Mouse (Mus musculus): Measurements from ENCODE around the gene Sap30l.
"Not testable (repeated sequence)": the region's sequence is repeated elsewhere in the genome, so short reads cannot be mapped to it uniquely, and the experiment has no call there.

Gene Sap30l

GRCm38 (mm10) chr11:57829871-57830775 lies 28.7 kb downstream of the Sap30l start:
- in situ Hi-C loops (cut with MseI, MboI) = loop anchor here (5.0 kb wide), 1 partner anchor 87 kb away; no protein-coding TSS in a partner anchor

GRCm38 (mm10) chr11:57831281-57831781 lies 29.9 kb downstream of the Sap30l start:
- in situ Hi-C loops (cut with MseI, MboI) = no loop called here

GRCm38 (mm10) chr11:57831861-57832260 lies 30.4 kb downstream of the Sap30l start:
- in situ Hi-C loops (cut with MseI, MboI) = no loop called here

GRCm38 (mm10) chr11:57832552-57833201 lies 31.2 kb downstream of the Sap30l start, which contains the start of gene Hand1:
TSS of gene Hand1 (minus strand) at chr11:57832818.
- in situ Hi-C loops (cut with MseI, MboI) = no loop called here

DNA sequence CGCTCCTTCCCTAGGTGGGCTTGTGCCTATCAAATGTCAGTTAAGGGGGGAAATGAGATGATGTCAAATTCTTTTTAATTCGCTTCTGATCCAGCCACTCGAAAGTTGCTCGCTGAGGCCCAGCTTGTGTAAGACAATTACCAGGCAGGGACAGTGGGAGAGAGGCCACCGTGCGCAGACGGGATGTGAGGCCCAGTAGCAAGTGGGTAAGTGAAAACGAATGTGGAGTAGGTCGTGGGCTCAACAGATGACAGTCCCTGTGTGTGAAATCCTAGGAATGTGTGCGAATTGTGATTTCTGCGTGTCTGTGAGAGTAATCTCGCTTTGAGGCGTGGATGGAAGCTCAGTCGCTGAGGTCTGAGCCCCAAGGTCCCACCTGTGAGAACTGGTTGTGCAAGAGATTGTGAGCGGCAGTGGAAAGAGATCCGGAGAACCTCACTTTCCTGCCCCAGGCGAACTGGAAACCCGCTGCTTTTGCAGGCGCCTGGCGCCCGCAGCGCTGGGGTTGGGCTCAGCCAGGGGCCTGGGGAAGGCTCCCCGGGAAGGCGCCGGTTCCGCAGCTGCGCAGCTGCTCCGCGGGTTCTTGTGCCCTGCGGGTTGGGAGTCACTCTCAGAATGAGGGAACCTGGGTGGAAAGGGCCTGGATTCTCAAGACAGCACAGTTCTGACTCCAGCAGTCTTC lies 32.0 kb downstream of the Sap30l start:
- in situ Hi-C loops (cut with MseI, MboI) = no loop called here

DNA sequence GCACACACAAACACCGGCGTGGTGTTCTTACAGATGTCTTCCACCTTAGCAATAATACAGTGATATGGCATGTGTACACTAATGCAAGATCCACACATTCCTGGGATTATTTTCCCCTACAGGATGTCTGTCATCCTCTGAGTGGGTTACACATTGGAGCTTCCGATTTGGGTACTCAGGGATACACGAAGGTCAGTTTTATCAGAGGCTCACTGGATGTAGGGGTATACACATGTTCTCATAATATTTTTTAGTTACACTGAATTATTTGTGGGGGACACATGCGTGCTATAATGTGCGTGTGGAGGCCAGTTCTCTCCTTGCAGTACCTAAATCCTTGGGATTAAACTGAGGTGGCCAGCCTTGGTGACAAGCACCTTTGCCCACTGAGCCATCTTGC lies 32.6 kb downstream of the Sap30l start:
- in situ Hi-C loops (cut with MseI, MboI) = no loop called here

- in situ Hi-C loops (cut with MseI, MboI) = no loop called here
These were observed 33.9 kb downstream of the Sap30l start for GRCm38 (mm10) chr11:57835331-57835730.

GRCm38 (mm10) chr11:57835931-57836330 lies 34.5 kb downstream of the Sap30l start:
- in situ Hi-C loops (cut with MseI, MboI) = no loop called here

- in situ Hi-C loops (cut with MseI, MboI) = no loop called here
These were observed 35.0 kb downstream of the Sap30l start for GRCm38 (mm10) chr11:57836401-57836800.

GRCm38 (mm10) chr11:57836872-57837680 lies 35.6 kb downstream of the Sap30l start:
- in situ Hi-C loops (cut with MseI, MboI) = no loop called here

GRCm38 (mm10) chr11:57837861-57838680 lies 36.6 kb downstream of the Sap30l start:
- in situ Hi-C loops (cut with MseI, MboI) = no loop called here

- in situ Hi-C loops (cut with MseI, MboI) = no loop called here
These were observed 39.5 kb downstream of the Sap30l start for GRCm38 (mm10) chr11:57840986-57841385.

DNA sequence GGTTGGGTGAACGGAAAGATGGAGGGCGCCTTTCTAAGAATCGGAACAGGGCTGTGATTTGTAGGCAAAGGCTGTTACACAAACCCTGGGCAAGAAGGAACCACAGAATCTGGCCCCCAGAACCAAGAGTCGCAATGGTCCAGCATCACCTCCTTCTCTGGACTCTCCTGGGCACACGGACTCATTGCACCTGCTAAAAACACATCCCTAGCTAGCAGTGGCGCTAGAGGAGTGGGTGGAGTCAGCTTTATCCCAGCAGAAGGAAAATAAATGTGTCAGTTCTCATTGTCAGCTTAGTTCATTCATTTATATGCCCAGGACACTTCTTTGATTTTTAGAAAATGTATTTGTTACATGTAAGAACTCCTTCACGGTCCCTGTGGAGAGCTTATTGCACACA lies 40.0 kb downstream of the Sap30l start:
- in situ Hi-C loops (cut with MseI, MboI) = no loop called here

- in situ Hi-C loops (cut with MseI, MboI) = not testable (repeated sequence)
These were observed 45.3 kb downstream of the Sap30l start for GRCm38 (mm10) chr11:57846421-57847363.

- in situ Hi-C loops (cut with MseI, MboI) = no loop called here
These were observed 46.0 kb downstream of the Sap30l start for GRCm38 (mm10) chr11:57847396-57847795.

DNA sequence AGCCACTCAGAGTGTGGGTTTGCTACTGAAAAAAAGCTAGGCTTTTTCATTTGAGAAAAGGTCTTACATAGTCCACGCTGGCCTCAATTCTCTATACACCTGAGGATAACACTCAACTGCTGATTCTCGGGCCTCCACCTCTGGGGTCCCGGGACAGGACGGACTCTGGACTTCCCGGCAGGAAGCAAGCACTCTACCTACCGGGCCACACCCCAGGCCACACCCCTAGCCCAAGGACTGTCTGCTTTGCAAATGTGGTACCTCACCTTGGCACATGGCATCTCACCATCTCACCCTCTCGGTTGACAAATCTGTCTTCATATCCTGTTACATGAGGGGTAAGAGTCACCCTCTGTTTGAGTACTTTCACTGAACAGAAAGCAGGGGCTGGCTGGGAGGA lies 48.9 kb downstream of the Sap30l start:
- in situ Hi-C loops (cut with MseI, MboI) = no loop called here

- in situ Hi-C loops (cut with MseI, MboI) = no loop called here
These were observed 49.5 kb downstream of the Sap30l start for GRCm38 (mm10) chr11:57850931-57851330.

- in situ Hi-C loops (cut with MseI, MboI) = no loop called here
These were observed 52.1 kb downstream of the Sap30l start for GRCm38 (mm10) chr11:57853571-57853970.

- in situ Hi-C loops (cut with MseI, MboI) = no loop called here
These were observed 56.3 kb downstream of the Sap30l start for GRCm38 (mm10) chr11:57857709-57858108.
